10 mouse cellular contexts compared by ENCODE assay signal in the genomic region with DNA sequence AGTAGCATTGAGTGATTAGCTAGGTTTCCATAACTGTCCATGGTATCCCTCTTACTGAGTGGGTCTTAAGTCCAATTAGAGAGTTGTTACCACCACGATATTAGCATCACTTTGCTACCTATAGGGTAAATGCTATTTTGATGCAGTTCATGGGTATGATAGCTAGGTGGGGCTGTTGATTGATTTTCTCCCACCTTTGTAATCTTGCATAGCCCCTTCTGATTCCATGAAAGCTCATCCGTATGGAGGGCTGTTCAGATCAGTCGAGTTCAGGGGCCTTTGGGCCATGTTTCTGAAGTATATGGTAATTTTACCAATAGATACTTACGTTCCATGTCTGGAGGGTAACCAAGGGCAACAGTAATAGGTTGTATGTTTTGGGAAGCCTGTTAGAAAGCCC.
DNase-seq lines count a peak whose midpoint lies in the region; ATAC-seq and TF ChIP-seq lines count a peak whose summit lies in the region.
"Had no signal": no experiment of that assay in that cellular context is flagged by ENCODE, and none has a peak within 500 bp of the region (broad histone marks: within the 10 kb centered on the region; RNA-seq: fewer than 3 reads in every experiment).

No protein-coding gene starts in this region.

- whole genome bisulfite sequencing in forebrain, embryonic 12.5 days = 29% methylated on average over 4 of the region's 4 CpGs
- WGBS in forebrain, embryonic 15.5 days = 16% methylated on average over 4 of the region's 4 CpGs
- WGBS in liver, embryonic 14.5 days (ENCODE audit: insufficient replicate concordance) = 23% methylated on average over 4 of the region's 4 CpGs
- 27% methylated on average over 4 of the region's 4 CpGs for WGBS in liver, embryonic 12.5 days (ENCODE audit: insufficient replicate concordance)

- H3K4me1 ChIP-seq in forebrain, embryonic 12.5 days = no peaks in the 10 kb centered on the region
- peaks cover 8% of the 10 kb centered on the region; the same call in 1 of the 2 replicates for H3K4me1 ChIP-seq in forebrain, embryonic 15.5 days
- no peaks in the 10 kb centered on the region for H3K4me1 ChIP-seq in liver, embryonic 14.5 days (replicated peaks; ENCODE audit: control insufficient read depth in 2 of 2, insufficient read depth in 2 of 2, low read length in 1 of 2)
- H3K4me1 ChIP-seq in liver, embryonic 12.5 days = no peaks in the 10 kb centered on the region

- no peaks in the 10 kb centered on the region for H3K27me3 ChIP-seq in forebrain, embryonic 12.5 days
- H3K27me3 ChIP-seq in forebrain, embryonic 15.5 days = no peaks in the 10 kb centered on the region
- no peaks in the 10 kb centered on the region for H3K27me3 ChIP-seq in liver, embryonic 14.5 days (ENCODE audit: control insufficient read depth, insufficient read depth, low read length)
- no peaks in the 10 kb centered on the region for H3K27me3 ChIP-seq in liver, embryonic 12.5 days (replicated peaks)

- H3K9me3 ChIP-seq in forebrain, embryonic 12.5 days = no peaks in the 10 kb centered on the region
- H3K9me3 ChIP-seq in forebrain, embryonic 15.5 days = no peaks in the 10 kb centered on the region
- no peaks in the 10 kb centered on the region for H3K9me3 ChIP-seq in liver, embryonic 14.5 days (ENCODE audit: control insufficient read depth, low read length)
- no peaks in the 10 kb centered on the region for H3K9me3 ChIP-seq in liver, embryonic 12.5 days (replicated peaks)

- H3K36me3 ChIP-seq in forebrain, embryonic 12.5 days (replicated peaks) = no peaks in the 10 kb centered on the region
- H3K36me3 ChIP-seq in forebrain, embryonic 15.5 days = no peaks in the 10 kb centered on the region
- H3K36me3 ChIP-seq in liver, embryonic 14.5 days (replicated peaks; ENCODE audit: control insufficient read depth, insufficient read depth, low read depth) = no peaks in the 10 kb centered on the region
- H3K36me3 ChIP-seq in liver, embryonic 12.5 days = no peaks in the 10 kb centered on the region

- TF ChIP-seq CTCF in liver, embryonic 14.5 days (IDR thresholded peaks at IDR 0.05; ENCODE audit: low read depth) = peak; percentile 7; the same call in 1 of the 2 replicates

- H3K9ac ChIP-seq in forebrain, embryonic 12.5 days = no peak overlapping the region
- H3K9ac ChIP-seq in forebrain, embryonic 15.5 days (replicated peaks) = no peak overlapping the region
- H3K9ac ChIP-seq in liver, embryonic 14.5 days (replicated peaks) = no peak overlapping the region
- no peak overlapping the region for H3K9ac ChIP-seq in liver, embryonic 12.5 days

- peak; percentile 63 for ATAC-seq in forebrain, embryonic 12.5 days (ENCODE audit: low FRiP score)
- ATAC-seq in forebrain, embryonic 15.5 days (replicated peaks) = no peak
- no peak for ATAC-seq in liver, embryonic 14.5 days (ENCODE audit: insufficient read depth)
- no peak for ATAC-seq in liver, embryonic 12.5 days
- no peak for ATAC-seq in erythroblast, adult 5-6 weeks (replicated peaks; ENCODE audit: low FRiP score, poor library complexity, severe bottlenecking)

- TF ChIP-seq EP300 in liver, embryonic 14.5 days (IDR thresholded peaks at IDR 0.05; ENCODE audit: low read depth) = no peak

- no peak for DNase-seq in liver, embryonic 14.5 days (ENCODE audit: low read depth in 3 of 3, low spot score in 3 of 3)
- peak; percentile 5 for DNase-seq in cerebellum, adult 9-11 months
- peak; percentile 16 for DNase-seq in hindlimb bud, embryonic 11.5 days (ENCODE audit: extremely low spot score, low read depth, low spot score)
- DNase-seq in testis, postnatal 10 days (ENCODE audit: low spot score) = no peak
- DNase-seq: gastrocnemius, postnatal 25 days; kidney, adult 18-20 months had no signal

- H3K4me3 ChIP-seq in forebrain, embryonic 12.5 days (replicated peaks) = no peak overlapping the region
- H3K4me3 ChIP-seq in forebrain, embryonic 15.5 days = no peak overlapping the region
- H3K4me3 ChIP-seq in liver, embryonic 14.5 days (ENCODE audit: insufficient read depth in 1 of 2, low read depth in 2 of 2, low read length in 2 of 2) = no peak overlapping the region
- H3K4me3 ChIP-seq in liver, embryonic 12.5 days = no peak overlapping the region

- no peak overlapping the region for H3K4me2 ChIP-seq in forebrain, embryonic 12.5 days
- no peak overlapping the region for H3K4me2 ChIP-seq in forebrain, embryonic 15.5 days (replicated peaks)
- no peak overlapping the region for H3K4me2 ChIP-seq in liver, embryonic 14.5 days (ENCODE audit: low read depth)
- no peak overlapping the region for H3K4me2 ChIP-seq in liver, embryonic 12.5 days

- no peak overlapping the region for H3K27ac ChIP-seq in forebrain, embryonic 12.5 days
- H3K27ac ChIP-seq in forebrain, embryonic 15.5 days (replicated peaks) = no peak overlapping the region
- no peak overlapping the region for H3K27ac ChIP-seq in liver, embryonic 14.5 days
- H3K27ac ChIP-seq in liver, embryonic 12.5 days = no peak overlapping the region

Comparison
In these comparisons a context has a peak if more than half of its experiments do, and no peak if none do; other contexts are left out.
1. DNase-seq: peak in cerebellum, adult 9-11 months (single experiment) and hindlimb bud, embryonic 11.5 days (single experiment); none in liver, embryonic 14.5 days (0 of 3) and testis, postnatal 10 days (single experiment).